Mouse (Mus musculus): ENCODE results near the gene Ndufaf3. TPM values are rescaled to one million over a fixed set of nuclear protein-coding genes. Genes with fewer than 3 reads are reported as not detected.

Ndufaf3 gene
- polyA plus RNA-seq, 1 experiment from 2014 or later: 45.2 TPM

GRCm38 (mm10) chr9:108568511-108568921 lies 1.3 kb upstream of the Ndufaf3 start:
- H3K27me3 ChIP-seq (ENCODE audit: control insufficient read depth, insufficient read depth, low read length): no peaks in the 10 kb centered on the region
- H3K36me3 ChIP-seq (ENCODE audit: control insufficient read depth, insufficient read depth, low read length): peaks cover 40% of the 10 kb centered on the region
- peaks cover 23% of the 10 kb centered on the region for H3K4me1 ChIP-seq (ENCODE audit: control insufficient read depth, insufficient read depth, low read length)
- H3K4me3 ChIP-seq (ENCODE audit: low read depth, low read length): no peak overlapping the region; the same call in 1 of the 2 replicates
- H3K9ac ChIP-seq (replicated peaks; ENCODE audit: low read depth, low read length): no peak overlapping the region; the same call in 1 of the 2 replicates
- 76% methylated on average over 17 of the region's 17 CpGs for WGBS
- no peak overlapping the region for H3K27ac ChIP-seq (ENCODE audit: low read length)
- ATAC-seq (ENCODE audit: insufficient number of reproducible peaks, insufficient read depth, low FRiP score, low read depth): no peak
- H3K4me2 ChIP-seq (replicated peaks; ENCODE audit: low read depth, low read length): peak overlapping the region; percentile 98
- H3K9me3 ChIP-seq (ENCODE audit: control insufficient read depth, low read depth, low read length): no peaks in the 10 kb centered on the region

GRCm38 (mm10) chr9:108567931-108568419 lies 741 bp upstream of the Ndufaf3 start:
- WGBS: 15% methylated on average over 18 of the region's 18 CpGs
- Histone ChIP-seq H3K4me1 (ENCODE audit: control insufficient read depth, insufficient read depth, low read length) (peaks cover 23% of the 10 kb centered on the region), H3K9ac (replicated peaks; ENCODE audit: low read depth, low read length) (peak overlapping the region; percentile 76), H3K27ac (ENCODE audit: low read length) (peak overlapping the region; percentile 93), H3K27me3 (ENCODE audit: control insufficient read depth, insufficient read depth, low read length) (no peaks in the 10 kb centered on the region), H3K4me3 (ENCODE audit: low read depth, low read length) (peak overlapping the region; percentile 68), H3K4me2 (replicated peaks; ENCODE audit: low read depth, low read length) (peak overlapping the region; percentile 98), H3K9me3 (ENCODE audit: control insufficient read depth, low read depth, low read length) (no peaks in the 10 kb centered on the region), H3K36me3 (ENCODE audit: control insufficient read depth, insufficient read depth, low read length) (peaks cover 40% of the 10 kb centered on the region)
- ATAC-seq (ENCODE audit: insufficient number of reproducible peaks, insufficient read depth, low FRiP score, low read depth): no peak

- H3K9ac ChIP-seq (replicated peaks; ENCODE audit: low read depth, low read length): peak overlapping the region; percentile 76
- H3K4me2 ChIP-seq (replicated peaks; ENCODE audit: low read depth, low read length): peak overlapping the region; percentile 98
- no peaks in the 10 kb centered on the region for H3K27me3 ChIP-seq (ENCODE audit: control insufficient read depth, insufficient read depth, low read length)
- H3K27ac ChIP-seq (ENCODE audit: low read length): peak overlapping the region; percentile 93
- peaks cover 27% of the 10 kb centered on the region for H3K4me1 ChIP-seq (ENCODE audit: control insufficient read depth, insufficient read depth, low read length)
- H3K36me3 ChIP-seq (ENCODE audit: control insufficient read depth, insufficient read depth, low read length): peaks cover 36% of the 10 kb centered on the region
- H3K4me3 ChIP-seq (ENCODE audit: low read depth, low read length): peak overlapping the region; percentile 68
- no peak for ATAC-seq (ENCODE audit: insufficient number of reproducible peaks, insufficient read depth, low FRiP score, low read depth)
- no peaks in the 10 kb centered on the region for H3K9me3 ChIP-seq (ENCODE audit: control insufficient read depth, low read depth, low read length)
- 12% methylated on average over 35 of the region's 35 CpGs for WGBS
Observed at GRCm38 (mm10) chr9:108565881-108566814, 1.1 kb downstream of the Ndufaf3 start.

GRCm38 (mm10) chr9:108564131-108564530 lies 3.1 kb downstream of the Ndufaf3 start:
- Histone ChIP-seq H3K27me3 (ENCODE audit: control insufficient read depth, insufficient read depth, low read length) (no peaks in the 10 kb centered on the region), H3K9me3 (ENCODE audit: control insufficient read depth, low read depth, low read length) (no peaks in the 10 kb centered on the region), H3K27ac (ENCODE audit: low read length) (no peak overlapping the region), H3K9ac (replicated peaks; ENCODE audit: low read depth, low read length) (no peak overlapping the region), H3K4me1 (ENCODE audit: control insufficient read depth, insufficient read depth, low read length) (peaks cover 20% of the 10 kb centered on the region), H3K4me2 (replicated peaks; ENCODE audit: low read depth, low read length) (no peak overlapping the region), H3K36me3 (ENCODE audit: control insufficient read depth, insufficient read depth, low read length) (peaks cover 32% of the 10 kb centered on the region), H3K4me3 (ENCODE audit: low read depth, low read length) (no peak overlapping the region)
- ATAC-seq (ENCODE audit: insufficient number of reproducible peaks, insufficient read depth, low FRiP score, low read depth): no peak
- WGBS: 82% methylated on average over 7 of the region's 7 CpGs

GRCm38 (mm10) chr9:108563671-108564070 lies 3.6 kb downstream of the Ndufaf3 start:
- no peaks in the 10 kb centered on the region for H3K9me3 ChIP-seq (ENCODE audit: control insufficient read depth, low read depth, low read length)
- no peak overlapping the region for H3K4me2 ChIP-seq (replicated peaks; ENCODE audit: low read depth, low read length)
- peaks cover 20% of the 10 kb centered on the region for H3K4me1 ChIP-seq (ENCODE audit: control insufficient read depth, insufficient read depth, low read length)
- H3K27me3 ChIP-seq (ENCODE audit: control insufficient read depth, insufficient read depth, low read length): no peaks in the 10 kb centered on the region
- H3K36me3 ChIP-seq (ENCODE audit: control insufficient read depth, insufficient read depth, low read length): peaks cover 37% of the 10 kb centered on the region
- no peak overlapping the region for H3K9ac ChIP-seq (replicated peaks; ENCODE audit: low read depth, low read length)
- WGBS: 93% methylated on average over 8 of the region's 8 CpGs
- no peak overlapping the region for H3K4me3 ChIP-seq (ENCODE audit: low read depth, low read length)
- no peak for ATAC-seq (ENCODE audit: insufficient number of reproducible peaks, insufficient read depth, low FRiP score, low read depth)
- H3K27ac ChIP-seq (ENCODE audit: low read length): no peak overlapping the region

- peaks cover 58% of the 10 kb centered on the region for H3K36me3 ChIP-seq (ENCODE audit: control insufficient read depth, insufficient read depth, low read length)
- no peaks in the 10 kb centered on the region for H3K9me3 ChIP-seq (ENCODE audit: control insufficient read depth, low read depth, low read length)
- H3K4me1 ChIP-seq (ENCODE audit: control insufficient read depth, insufficient read depth, low read length): peaks cover 6% of the 10 kb centered on the region; the same call in 1 of the 2 replicates
- peak within 1 kb of the TSS; percentile 81 for H3K4me2 ChIP-seq (replicated peaks; ENCODE audit: low read depth, low read length)
- peak within 1 kb of the TSS; percentile 68 for H3K9ac ChIP-seq (replicated peaks; ENCODE audit: low read depth, low read length)
- ATAC-seq (ENCODE audit: insufficient number of reproducible peaks, insufficient read depth, low FRiP score, low read depth): peak; percentile 99
- peak within 1 kb of the TSS; percentile 63 for H3K4me3 ChIP-seq (ENCODE audit: low read depth, low read length)
- no peak within 1 kb of the TSS; the same call in 1 of the 2 replicates for H3K27ac ChIP-seq (ENCODE audit: low read length)
- 0% methylated on average over 53 of the region's 53 CpGs for WGBS
- no peaks in the 10 kb centered on the region for H3K27me3 ChIP-seq (ENCODE audit: control insufficient read depth, insufficient read depth, low read length)
Observed at GRCm38 (mm10) chr9:108560227-108560841, 6.9 kb downstream of the Ndufaf3 start, which contains the start of gene Impdh2. Gene Impdh2 (plus strand): TSS chr9:108560286.

GRCm38 (mm10) chr9:108559169-108559568 lies 8.1 kb downstream of the Ndufaf3 start:
- WGBS: 88% methylated on average over 4 of the region's 4 CpGs
- Histone ChIP-seq H3K27me3 (ENCODE audit: control insufficient read depth, insufficient read depth, low read length) (no peaks in the 10 kb centered on the region), H3K4me2 (replicated peaks; ENCODE audit: low read depth, low read length) (no peak overlapping the region), H3K4me3 (ENCODE audit: low read depth, low read length) (no peak overlapping the region), H3K36me3 (ENCODE audit: control insufficient read depth, insufficient read depth, low read length) (peaks cover 64% of the 10 kb centered on the region), H3K4me1 (ENCODE audit: control insufficient read depth, insufficient read depth, low read length) (peaks cover 6% of the 10 kb centered on the region; the same call in 1 of the 2 replicates), H3K9me3 (ENCODE audit: control insufficient read depth, low read depth, low read length) (no peaks in the 10 kb centered on the region), H3K9ac (replicated peaks; ENCODE audit: low read depth, low read length) (no peak overlapping the region), H3K27ac (ENCODE audit: low read length) (no peak overlapping the region)
- no peak for ATAC-seq (ENCODE audit: insufficient number of reproducible peaks, insufficient read depth, low FRiP score, low read depth)

- H3K4me3 ChIP-seq (ENCODE audit: low read depth, low read length): no peak overlapping the region
- no peak for ATAC-seq (ENCODE audit: insufficient number of reproducible peaks, insufficient read depth, low FRiP score, low read depth)
- no peaks in the 10 kb centered on the region for H3K9me3 ChIP-seq (ENCODE audit: control insufficient read depth, low read depth, low read length)
- H3K4me2 ChIP-seq (replicated peaks; ENCODE audit: low read depth, low read length): no peak overlapping the region
- H3K36me3 ChIP-seq (ENCODE audit: control insufficient read depth, insufficient read depth, low read length): peaks cover 70% of the 10 kb centered on the region
- H3K27me3 ChIP-seq (ENCODE audit: control insufficient read depth, insufficient read depth, low read length): no peaks in the 10 kb centered on the region
- no peak overlapping the region for H3K27ac ChIP-seq (ENCODE audit: low read length)
- 94% methylated on average over 1 of the region's 1 CpGs for WGBS
- H3K4me1 ChIP-seq (ENCODE audit: control insufficient read depth, insufficient read depth, low read length): no peaks in the 10 kb centered on the region
- no peak overlapping the region for H3K9ac ChIP-seq (replicated peaks; ENCODE audit: low read depth, low read length)
Observed at GRCm38 (mm10) chr9:108546875-108547274, 20.4 kb downstream of the Ndufaf3 start.

All from stomach, embryonic 14.5 days (tissue).